Mouse (Mus musculus) forebrain, embryonic 10.5 days (tissue): Measurements from ENCODE around the gene Hist1h4b. TPM values are rescaled to one million over a fixed set of nuclear protein-coding genes. Genes with fewer than 3 reads are reported as not detected.
"Not testable (repeated sequence)": the region's sequence is repeated elsewhere in the genome, so short reads cannot be mapped to it uniquely, and the experiment has no call there.

ENCODE experiments used
- DNase-seq: peaks from one replicate; pipeline ENCODE4 v3.0.0-alpha.2; 2017; ENCODE audit warnings: low spot score; ENCODE audit errors: extremely low spot score
- H3K27ac ChIP-seq: fragments of 300-500 bp; sonication (generic); 2 replicates; pipeline ENCODE4 v1.5.1; 2016; ENCODE audit warnings: mild to moderate bottlenecking
- H3K27me3 ChIP-seq: fragments of 300-500 bp; sonication (generic); 2 replicates; pipeline ENCODE4 v1.6.1; 2016; ENCODE audit warnings: mild to moderate bottlenecking; ENCODE audit not compliant: poor library complexity, severe bottlenecking
- H3K36me3 ChIP-seq: fragments of 300-500 bp; sonication (generic); replicated peaks from 2 replicates; pipeline ENCODE4 v1.6.1; 2016; ENCODE audit warnings: mild to moderate bottlenecking, moderate library complexity
- H3K4me1 ChIP-seq: fragments of 300-500 bp; sonication (generic); 2 replicates; pipeline ENCODE4 v1.6.1; 2016
- H3K4me3 ChIP-seq: fragments of 300-500 bp; sonication (generic); 2 replicates; pipeline ENCODE4 v1.5.1; 2016; ENCODE audit warnings: mild to moderate bottlenecking, moderate library complexity
- H3K9me3 ChIP-seq: fragments of 300-500 bp; sonication (generic); 2 replicates; pipeline ENCODE4 v1.6.1; 2016; ENCODE audit warnings: mild to moderate bottlenecking, moderate library complexity
- WGBS: fragments of 180-500 bp; shearing (Covaris S2); methylation state at CpG from one replicate; pipeline ENCODE4 v1.1.7; 2016; 5-methylcytosine and 5-hydroxymethylcytosine counted together
- polyA plus RNA-seq: library from polyadenylated mRNA; unstranded; fragments of >200 nt; fragmentation: Nextera tagmentation; extraction: Ambion mirVana; gene quantifications from 2 replicates; pipeline ENCODE4 v1.2.1, GENCODE M21; 2016

Hist1h4b gene
- polyA plus RNA-seq, 1 experiment from 2014 or later = 4.5 TPM

DNA sequence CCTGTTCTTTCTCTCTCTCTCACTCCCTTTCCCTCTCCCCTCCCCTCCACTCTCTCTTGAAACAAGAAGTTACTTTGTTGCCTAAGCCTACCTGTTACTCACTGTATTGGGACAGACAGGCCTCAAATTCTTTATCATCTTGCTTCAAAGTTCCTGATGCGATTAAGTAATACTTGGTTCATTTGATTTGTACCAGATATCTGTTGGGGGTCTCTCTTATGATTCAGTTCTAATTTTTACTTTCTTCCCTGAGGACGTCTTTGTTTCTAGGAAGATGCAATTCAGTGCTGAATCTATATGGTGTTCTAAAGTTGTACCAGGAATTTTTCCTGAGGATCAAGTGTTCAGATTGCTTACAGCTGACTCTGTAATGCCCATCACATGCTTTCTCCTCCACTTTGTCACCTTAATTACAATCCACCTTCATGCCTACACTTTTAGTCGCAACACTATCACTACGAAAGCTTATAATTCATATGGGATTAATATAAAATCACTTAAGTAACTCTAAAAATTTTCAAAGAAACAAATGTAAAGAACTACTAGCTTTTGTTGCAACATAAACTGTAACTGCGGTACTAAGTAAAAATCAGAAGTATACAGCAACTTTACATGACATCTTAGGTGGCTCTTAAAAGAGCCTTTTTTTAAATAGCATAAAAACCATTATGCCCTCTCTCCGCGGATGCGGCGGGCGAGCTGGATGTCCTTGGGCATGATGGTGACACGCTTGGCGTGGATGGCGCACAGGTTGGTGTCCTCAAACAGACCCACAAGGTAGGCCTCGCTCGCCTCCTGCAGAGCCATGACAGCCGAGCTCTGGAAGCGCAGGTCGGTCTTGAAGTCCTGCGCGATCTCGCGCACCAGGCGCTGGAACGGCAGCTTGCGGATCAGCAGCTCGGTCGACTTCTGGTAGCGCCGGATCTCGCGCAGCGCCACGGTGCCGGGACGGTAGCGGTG, 12.1 kb upstream of the Hist1h4b start:
- H3K36me3 ChIP-seq = no peaks in the 10 kb centered on the region
- no peak for DNase-seq
- H3K27me3 ChIP-seq = no peaks in the 10 kb centered on the region
- WGBS = 2% methylated on average over 15 of the region's 36 CpGs
- H3K4me3 ChIP-seq = peak overlapping the region; percentile 58
- H3K27ac ChIP-seq = peak overlapping the region; percentile 98
- H3K4me1 ChIP-seq = peaks cover 48% of the 10 kb centered on the region
- no peaks in the 10 kb centered on the region for H3K9me3 ChIP-seq

DNA sequence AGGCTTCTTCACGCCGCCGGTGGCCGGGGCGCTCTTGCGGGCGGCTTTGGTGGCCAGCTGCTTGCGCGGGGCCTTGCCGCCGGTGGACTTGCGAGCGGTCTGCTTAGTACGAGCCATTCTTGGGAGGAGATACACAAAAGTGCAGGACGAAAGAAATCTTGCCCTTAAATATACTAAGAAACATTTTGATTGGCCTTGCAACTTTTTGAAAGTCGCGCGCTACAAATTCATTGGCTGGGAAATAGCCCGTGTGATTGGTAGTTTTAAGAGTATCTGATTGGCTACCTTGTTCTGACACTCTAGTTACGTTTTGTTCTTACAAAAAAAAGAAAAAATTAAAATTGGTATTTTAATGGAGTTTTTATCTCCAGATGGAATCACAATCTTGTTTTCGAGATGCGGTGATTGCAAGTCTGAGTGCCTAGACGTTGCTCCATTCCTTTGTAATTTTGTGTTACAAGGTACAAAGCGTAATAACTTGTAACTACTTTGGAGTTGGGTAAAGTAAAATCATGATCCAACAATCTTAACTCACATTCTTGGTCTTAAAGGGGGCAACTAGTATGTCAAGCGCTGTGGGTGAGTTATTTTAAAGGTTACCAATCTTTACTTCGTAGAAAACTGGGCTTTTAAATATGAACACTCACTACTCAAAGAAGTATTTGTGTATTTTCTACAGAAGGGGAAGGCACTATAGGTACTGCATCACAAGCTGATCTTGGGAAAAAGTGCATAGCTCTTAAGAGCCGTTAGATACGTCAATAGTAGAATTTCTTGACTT, 11.2 kb upstream of the Hist1h4b start, which contains the start of gene Hist1h3c:
Hist1h3c (minus strand) TSS at position 222 of the 781 bp plus-strand sequence.
- H3K27ac ChIP-seq = peak within 1 kb of the TSS; percentile 98
- H3K27me3 ChIP-seq = no peaks in the 10 kb centered on the region
- peaks cover 43% of the 10 kb centered on the region for H3K4me1 ChIP-seq
- under 1% methylated on average over 24 of the region's 28 CpGs for WGBS
- DNase-seq = peak; percentile 82
- H3K9me3 ChIP-seq = no peaks in the 10 kb centered on the region
- H3K36me3 ChIP-seq = no peaks in the 10 kb centered on the region
- H3K4me3 ChIP-seq = peak within 1 kb of the TSS; percentile 58

- WGBS = under 1% methylated on average over 48 of the region's 58 CpGs
- H3K27me3 ChIP-seq, H3K36me3 ChIP-seq, H3K9me3 ChIP-seq: not testable (repeated sequence)
- peak; percentile 78 for DNase-seq
- Histone ChIP-seq H3K27ac (peak within 1 kb of the TSS; percentile 98), H3K4me1 (peaks cover 35% of the 10 kb centered on the region), H3K4me3 (peak within 1 kb of the TSS; percentile 58)
Measured at GRCm38 (mm10) chr13:23746201-23747080, 10.4 kb upstream of the Hist1h4b start, which contains the start of gene Hist1h2bb. Gene Hist1h2bb, plus strand, starts transcription at chr13:23746734.

DNA sequence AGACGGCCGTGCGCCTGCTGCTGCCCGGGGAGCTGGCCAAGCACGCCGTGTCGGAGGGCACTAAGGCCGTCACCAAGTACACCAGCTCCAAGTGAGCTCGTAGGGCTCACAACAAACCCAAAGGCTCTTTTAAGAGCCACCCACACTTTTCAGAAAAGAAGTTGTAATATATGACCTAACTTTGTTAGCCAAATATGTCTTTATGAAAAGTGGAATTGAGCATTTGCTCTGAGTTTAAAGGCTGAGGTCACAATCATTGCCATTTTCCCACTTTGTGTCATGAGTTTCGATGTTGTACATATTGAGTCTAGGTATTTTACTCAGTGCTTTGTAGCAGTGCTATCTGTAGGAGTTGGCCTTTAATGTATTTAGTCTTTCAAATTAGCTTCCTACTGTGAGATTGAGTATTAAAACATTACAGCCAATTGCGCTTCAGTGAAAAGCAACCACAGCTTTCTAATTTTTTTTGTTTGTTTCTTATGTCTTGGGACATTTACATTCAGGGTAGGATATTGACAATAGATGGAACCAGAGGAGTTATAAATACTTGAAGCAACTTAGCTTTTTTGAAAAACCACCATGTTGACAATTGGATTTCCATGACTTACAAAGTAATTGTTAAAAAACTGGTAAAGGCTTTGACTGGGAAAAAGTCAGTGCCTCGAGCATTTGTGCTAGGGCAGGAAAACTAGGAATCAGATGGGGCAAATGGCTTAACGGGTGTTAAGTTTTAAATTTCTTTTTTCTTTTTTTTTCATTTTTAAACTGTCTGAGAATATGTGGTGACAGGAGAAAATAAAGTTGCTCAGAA, 9.5 kb upstream of the Hist1h4b start:
- H3K9me3 ChIP-seq = no peaks in the 10 kb centered on the region
- no peaks in the 10 kb centered on the region for H3K36me3 ChIP-seq
- peak; percentile 37 for DNase-seq
- 3% methylated on average over 13 of the region's 13 CpGs for WGBS
- H3K4me3 ChIP-seq = peak overlapping the region; percentile 58
- peak overlapping the region; percentile 98 for H3K27ac ChIP-seq
- peaks cover 35% of the 10 kb centered on the region for H3K4me1 ChIP-seq
- H3K27me3 ChIP-seq = no peaks in the 10 kb centered on the region

- no peaks in the 10 kb centered on the region for H3K9me3 ChIP-seq
- no peaks in the 10 kb centered on the region for H3K27me3 ChIP-seq
- 12% methylated on average over 4 of the region's 4 CpGs for WGBS
- H3K27ac ChIP-seq = peak overlapping the region; percentile 98
- H3K36me3 ChIP-seq = no peaks in the 10 kb centered on the region
- peak overlapping the region; percentile 58 for H3K4me3 ChIP-seq
- H3K4me1 ChIP-seq = peaks cover 37% of the 10 kb centered on the region
- peak; percentile 45 for DNase-seq
Measured at GRCm38 (mm10) chr13:23747892-23748288, 8.9 kb upstream of the Hist1h4b start.

GRCm38 (mm10) chr13:23749563-23750121, 7.2 kb upstream of the Hist1h4b start:
- Histone ChIP-seq H3K27ac (peak overlapping the region; percentile 98), H3K4me3 (no peak overlapping the region), H3K9me3 (no peaks in the 10 kb centered on the region), H3K36me3 (no peaks in the 10 kb centered on the region), H3K27me3 (no peaks in the 10 kb centered on the region), H3K4me1 (peaks cover 39% of the 10 kb centered on the region)
- no peak for DNase-seq
- 92% methylated on average over 5 of the region's 5 CpGs for WGBS

DNA sequence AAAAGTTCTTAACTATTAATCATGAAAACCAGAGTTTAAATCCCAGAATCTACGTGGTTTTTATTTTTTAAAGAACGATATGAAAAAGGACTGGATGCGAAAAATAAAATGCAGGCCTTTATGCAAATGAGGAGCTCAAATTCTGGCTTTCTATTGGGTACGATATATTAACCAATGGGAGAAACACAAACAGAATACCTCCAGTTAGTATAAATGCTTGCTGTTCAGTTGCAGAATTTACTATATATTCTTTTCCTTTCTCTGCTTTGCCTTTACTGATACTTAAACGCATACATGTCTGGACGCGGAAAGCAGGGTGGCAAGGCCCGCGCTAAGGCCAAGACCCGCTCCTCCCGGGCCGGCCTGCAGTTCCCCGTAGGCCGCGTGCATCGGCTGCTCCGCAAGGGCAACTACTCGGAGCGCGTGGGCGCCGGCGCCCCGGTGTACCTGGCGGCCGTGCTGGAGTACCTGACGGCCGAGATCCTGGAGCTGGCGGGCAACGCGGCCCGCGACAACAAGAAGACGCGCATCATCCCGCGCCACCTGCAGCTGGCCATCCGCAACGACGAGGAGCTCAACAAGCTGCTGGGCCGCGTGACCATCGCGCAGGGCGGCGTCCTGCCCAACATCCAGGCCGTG, 5.9 kb upstream of the Hist1h4b start, which contains the start of gene Hist1h2ab:
Hist1h2ab (plus strand) TSS at position 288 of the 639 bp plus-strand sequence.
- peak; percentile 79 for DNase-seq
- H3K27me3 ChIP-seq, H3K9me3 ChIP-seq, H3K36me3 ChIP-seq: not testable (repeated sequence)
- peak within 1 kb of the TSS; percentile 53 for H3K4me3 ChIP-seq
- peak within 1 kb of the TSS; percentile 98 for H3K27ac ChIP-seq
- WGBS = under 1% methylated on average over 33 of the region's 47 CpGs
- H3K4me1 ChIP-seq = peaks cover 38% of the 10 kb centered on the region

DNA sequence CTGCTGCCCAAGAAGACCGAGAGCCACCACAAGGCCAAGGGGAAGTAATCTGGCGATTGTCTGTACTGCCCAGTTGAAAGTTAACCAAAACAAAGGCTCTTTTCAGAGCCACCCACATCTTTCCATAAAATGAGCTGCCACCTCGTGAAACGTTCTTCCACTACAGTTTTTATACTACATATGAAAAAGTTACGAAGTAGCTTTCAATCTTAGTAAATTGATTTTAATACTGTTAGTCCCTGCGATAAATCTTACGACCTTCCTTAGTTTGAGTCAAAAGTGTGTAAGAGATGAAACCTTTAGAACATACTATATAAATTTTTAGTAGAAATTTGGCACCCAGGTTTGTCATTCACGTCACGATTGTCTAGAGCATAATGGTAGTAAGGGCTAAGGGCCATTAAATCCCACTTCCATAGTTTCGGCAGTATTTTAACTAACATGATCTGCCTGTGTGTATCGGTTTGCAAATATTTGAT, 5.3 kb upstream of the Hist1h4b start:
- peak overlapping the region; percentile 98 for H3K27ac ChIP-seq
- no peaks in the 10 kb centered on the region for H3K27me3 ChIP-seq
- no peak for DNase-seq
- H3K36me3 ChIP-seq = no peaks in the 10 kb centered on the region
- H3K4me3 ChIP-seq = peak overlapping the region; percentile 53
- peaks cover 41% of the 10 kb centered on the region for H3K4me1 ChIP-seq
- WGBS = 2% methylated on average over 11 of the region's 11 CpGs
- no peaks in the 10 kb centered on the region for H3K9me3 ChIP-seq

DNA sequence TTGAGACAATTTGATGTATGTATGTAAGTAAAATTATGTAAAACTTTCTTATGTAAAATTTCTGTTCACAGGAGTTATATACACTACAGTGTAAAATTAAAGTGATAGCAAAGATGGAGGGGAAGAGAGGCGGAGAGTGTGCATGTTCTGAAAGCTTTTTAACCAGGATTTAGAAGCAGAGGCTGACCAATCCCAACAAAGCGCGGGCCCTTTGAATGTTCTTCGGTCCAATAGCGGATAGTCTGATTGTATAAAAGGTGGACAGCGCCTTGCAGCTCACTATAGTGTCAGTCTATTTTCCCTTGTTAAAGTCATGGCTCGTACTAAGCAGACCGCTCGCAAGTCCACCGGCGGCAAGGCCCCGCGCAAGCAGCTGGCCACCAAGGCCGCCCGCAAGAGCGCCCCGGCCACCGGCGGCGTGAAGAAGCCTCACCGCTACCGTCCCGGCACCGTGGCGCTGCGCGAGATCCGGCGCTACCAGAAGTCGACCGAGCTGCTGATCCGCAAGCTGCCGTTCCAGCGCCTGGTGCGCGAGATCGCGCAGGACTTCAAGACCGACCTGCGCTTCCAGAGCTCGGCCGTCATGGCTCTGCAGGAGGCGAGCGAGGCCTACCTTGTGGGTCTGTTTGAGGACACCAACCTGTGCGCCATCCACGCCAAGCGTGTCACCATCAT, 4.6 kb upstream of the Hist1h4b start, which contains the start of gene Hist1h3b:
Hist1h3b (plus strand) TSS at position 201 of the 675 bp plus-strand sequence.
- peak; percentile 89 for DNase-seq
- H3K27me3 ChIP-seq, H3K9me3 ChIP-seq, H3K36me3 ChIP-seq: not testable (repeated sequence)
- H3K4me3 ChIP-seq = peak within 1 kb of the TSS; percentile 56
- WGBS = under 1% methylated on average over 23 of the region's 47 CpGs
- H3K27ac ChIP-seq = peak within 1 kb of the TSS; percentile 98
- peaks cover 39% of the 10 kb centered on the region for H3K4me1 ChIP-seq

- peak overlapping the region; percentile 91 for H3K27ac ChIP-seq
- DNase-seq = no peak
- H3K4me3 ChIP-seq = peak overlapping the region; percentile 56
- no peaks in the 10 kb centered on the region for H3K27me3 ChIP-seq
- H3K9me3 ChIP-seq = no peaks in the 10 kb centered on the region
- WGBS = 4% methylated on average over 6 of the region's 6 CpGs
- H3K4me1 ChIP-seq = peaks cover 39% of the 10 kb centered on the region
- no peaks in the 10 kb centered on the region for H3K36me3 ChIP-seq
Measured at GRCm38 (mm10) chr13:23752742-23753172, 4.1 kb upstream of the Hist1h4b start.
